Mouse (Mus musculus) lung, embryonic 15.5 days (tissue): ENCODE data around the gene Sgms1. TPM values are rescaled to one million over a fixed set of nuclear protein-coding genes. Genes with fewer than 3 reads are reported as not detected.

ENCODE experiments used
- ATAC-seq: fragments of 200-750 bp; cut with Nextera tagmentation; 2 replicates; pipeline ENCODE4 v1.8.0; 2017; ENCODE audit warnings: moderate number of reproducible peaks, borderline replicate concordance; ENCODE audit not compliant: low FRiP score, low TSS enrichment; ENCODE audit errors: extremely low read depth
- H3K27ac ChIP-seq: fragments of 300-500 bp; sonication (generic); 2 replicates; pipeline ENCODE4 v1.5.1; 2015; ENCODE audit warnings: moderate library complexity, mild to moderate bottlenecking, inconsistent platforms
- H3K27me3 ChIP-seq: fragments of 300-500 bp; sonication (generic); 2 replicates; pipeline ENCODE4 v1.6.1; 2015; ENCODE audit warnings: inconsistent platforms
- H3K36me3 ChIP-seq: fragments of 300-500 bp; sonication (generic); 2 replicates; pipeline ENCODE4 v1.6.1; 2015; ENCODE audit warnings: inconsistent platforms
- H3K4me1 ChIP-seq: fragments of 300-500 bp; sonication (generic); 2 replicates; pipeline ENCODE4 v1.6.1; 2015; ENCODE audit warnings: inconsistent platforms
- H3K4me2 ChIP-seq: fragments of 300-500 bp; sonication (generic); 2 replicates; pipeline ENCODE4 v1.6.1; 2015; ENCODE audit warnings: inconsistent platforms, mild to moderate bottlenecking, moderate library complexity
- H3K4me3 ChIP-seq: fragments of 300-500 bp; sonication (generic); 2 replicates; pipeline ENCODE4 v1.5.1; 2015; ENCODE audit warnings: mild to moderate bottlenecking, inconsistent platforms
- H3K9ac ChIP-seq: fragments of 300-500 bp; sonication (generic); 2 replicates; pipeline ENCODE4 v1.6.1; 2015; ENCODE audit warnings: inconsistent platforms
- H3K9me3 ChIP-seq: fragments of 300-500 bp; sonication (generic); 2 replicates; pipeline ENCODE4 v1.6.1; 2016; ENCODE audit warnings: inconsistent platforms
- WGBS: fragments of 180-500 bp; shearing (Covaris S2); methylation state at CpG from one replicate; pipeline ENCODE4 v1.1.7; 2015; 5-methylcytosine and 5-hydroxymethylcytosine counted together
- polyA plus RNA-seq: library from polyadenylated mRNA; unstranded; fragments of >200 nt; fragmentation: Nextera tagmentation; extraction: Ambion mirVana; gene quantifications from 2 replicates; pipeline ENCODE4 v1.2.1, GENCODE M21; 2015

The Sgms1 gene
- polyA plus RNA-seq, 1 experiment from 2014 or later = 54.7 TPM

DNA sequence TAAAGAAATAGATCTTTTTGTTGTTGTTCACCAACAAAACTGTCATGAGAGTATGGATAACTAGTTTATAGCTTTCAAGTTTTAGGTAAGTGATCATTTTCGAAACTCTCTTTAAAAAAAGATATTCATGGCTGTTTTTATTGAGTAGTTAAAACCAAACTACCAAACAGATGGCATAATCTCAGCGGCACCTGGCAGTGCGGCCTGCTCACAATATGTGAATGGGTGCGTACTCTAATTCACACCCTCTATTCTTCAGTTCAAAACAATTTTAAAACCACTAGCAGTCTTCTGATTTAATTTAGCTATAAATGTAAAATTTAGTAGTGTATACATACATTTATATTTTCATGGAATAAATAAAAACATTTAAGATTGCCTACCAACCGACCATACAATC, 266.3 kb downstream of the Sgms1 start:
- Histone ChIP-seq H3K9me3 (no peaks in the 10 kb centered on the region), H3K27ac (no peak overlapping the region), H3K36me3 (peaks cover 17% of the 10 kb centered on the region), H3K4me3 (no peak overlapping the region), H3K27me3 (no peaks in the 10 kb centered on the region), H3K4me1 (no peaks in the 10 kb centered on the region), H3K4me2 (no peak overlapping the region), H3K9ac (no peak overlapping the region)
- no peak for ATAC-seq
- WGBS = 95% methylated on average over 5 of the region's 5 CpGs

DNA sequence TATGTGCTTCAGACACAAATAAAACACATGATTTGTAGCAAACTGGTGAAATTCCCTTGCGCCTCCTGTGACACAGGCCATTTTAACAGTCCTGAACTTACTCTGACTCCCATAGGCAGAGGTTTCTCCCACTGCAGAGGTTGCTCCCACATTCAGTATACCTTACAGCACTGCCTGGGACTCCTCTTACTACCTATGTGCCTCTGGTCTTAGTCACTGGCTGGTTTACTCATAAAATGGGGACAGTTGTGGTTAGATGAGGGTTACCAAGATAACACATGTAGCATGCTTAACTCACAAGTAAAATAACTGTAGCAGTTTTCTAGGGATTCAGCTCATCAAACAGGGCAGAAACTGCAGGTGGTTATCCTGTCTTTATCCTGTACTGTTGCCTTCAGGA, 268.7 kb downstream of the Sgms1 start:
- WGBS = 79% methylated on average over 1 of the region's 1 CpGs
- no peak overlapping the region for H3K9ac ChIP-seq
- no peak overlapping the region for H3K4me2 ChIP-seq
- no peaks in the 10 kb centered on the region for H3K9me3 ChIP-seq
- H3K4me1 ChIP-seq = no peaks in the 10 kb centered on the region
- no peak for ATAC-seq
- H3K27me3 ChIP-seq = no peaks in the 10 kb centered on the region
- H3K36me3 ChIP-seq = peaks cover 17% of the 10 kb centered on the region
- H3K27ac ChIP-seq = no peak overlapping the region
- H3K4me3 ChIP-seq = no peak overlapping the region

DNA sequence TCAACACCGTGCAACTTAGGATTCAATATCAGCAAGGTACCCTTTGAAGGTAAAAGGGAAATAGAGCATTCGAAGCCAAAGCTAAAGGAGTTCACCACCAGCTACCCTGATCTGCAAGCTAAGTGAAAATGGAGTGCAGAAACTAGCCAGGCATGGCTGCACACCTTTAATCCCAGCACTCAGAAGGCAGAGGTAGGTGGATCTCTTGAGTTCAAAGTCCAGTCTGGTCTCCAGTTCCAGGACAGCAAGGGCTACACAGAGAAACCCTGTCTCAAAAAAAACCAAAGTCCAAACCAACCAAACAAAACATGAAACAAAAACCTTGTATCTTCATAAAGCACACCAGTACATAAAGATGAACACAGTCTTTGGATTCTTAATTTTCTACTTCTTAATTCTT, 269.8 kb downstream of the Sgms1 start:
- ATAC-seq = no peak
- Histone ChIP-seq H3K9me3 (no peaks in the 10 kb centered on the region), H3K4me1 (no peaks in the 10 kb centered on the region), H3K27ac (no peak overlapping the region), H3K4me2 (no peak overlapping the region), H3K27me3 (no peaks in the 10 kb centered on the region), H3K4me3 (no peak overlapping the region), H3K9ac (no peak overlapping the region), H3K36me3 (peaks cover 10% of the 10 kb centered on the region)
- WGBS = 81% methylated on average over 2 of the region's 2 CpGs

DNA sequence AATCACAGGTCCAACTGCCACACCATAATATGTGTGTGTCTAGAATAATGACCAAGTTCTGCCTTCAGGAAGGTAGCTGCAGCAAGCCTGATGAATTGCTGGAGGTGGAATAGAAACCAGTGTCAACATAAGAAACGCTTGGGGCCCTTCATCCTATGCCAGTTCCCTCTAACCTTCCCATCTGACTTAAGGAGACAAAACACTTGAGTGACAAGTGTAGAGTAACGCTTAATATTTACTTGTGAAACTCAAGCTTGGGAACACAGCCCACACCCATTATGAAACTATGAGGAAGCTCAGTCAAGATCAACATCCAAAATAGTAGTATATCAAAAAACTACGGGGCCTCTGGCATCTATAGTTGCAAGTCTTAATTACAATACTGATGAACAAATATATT, 271.0 kb downstream of the Sgms1 start:
- H3K4me3 ChIP-seq = no peak overlapping the region
- peaks cover 5% of the 10 kb centered on the region for H3K36me3 ChIP-seq
- WGBS = 57% methylated on average over 3 of the region's 3 CpGs
- no peak overlapping the region for H3K27ac ChIP-seq
- no peaks in the 10 kb centered on the region for H3K9me3 ChIP-seq
- no peak overlapping the region for H3K9ac ChIP-seq
- no peak overlapping the region for H3K4me2 ChIP-seq
- H3K4me1 ChIP-seq = no peaks in the 10 kb centered on the region
- H3K27me3 ChIP-seq = no peaks in the 10 kb centered on the region
- no peak for ATAC-seq

DNA sequence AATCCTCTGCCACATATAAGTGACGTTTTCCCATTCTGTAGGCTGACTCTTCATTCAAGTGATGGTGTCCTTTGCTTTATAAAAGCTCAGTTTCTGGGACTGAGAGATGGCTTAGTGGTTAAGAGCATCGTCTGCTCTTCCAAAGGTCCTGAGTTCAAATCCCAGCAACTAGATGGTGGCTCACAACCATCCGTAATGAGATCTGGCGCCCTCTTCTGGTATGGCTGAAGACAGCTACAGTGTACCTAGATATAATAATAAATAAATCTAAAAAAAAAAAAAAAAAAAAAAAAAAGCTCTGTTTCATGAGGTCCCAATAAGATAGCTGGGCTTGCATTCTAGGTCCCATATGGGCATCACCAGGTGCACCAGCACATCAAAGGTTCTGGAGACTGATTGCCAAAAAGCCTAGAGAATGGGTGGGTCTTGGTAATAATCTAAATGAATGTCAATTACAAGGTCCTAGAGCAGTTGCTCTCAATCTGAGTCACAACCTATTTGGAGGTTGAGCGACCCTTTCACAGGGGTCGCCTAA, 272.0 kb downstream of the Sgms1 start:
- WGBS = 81% methylated on average over 6 of the region's 6 CpGs
- ATAC-seq = no peak

DNA sequence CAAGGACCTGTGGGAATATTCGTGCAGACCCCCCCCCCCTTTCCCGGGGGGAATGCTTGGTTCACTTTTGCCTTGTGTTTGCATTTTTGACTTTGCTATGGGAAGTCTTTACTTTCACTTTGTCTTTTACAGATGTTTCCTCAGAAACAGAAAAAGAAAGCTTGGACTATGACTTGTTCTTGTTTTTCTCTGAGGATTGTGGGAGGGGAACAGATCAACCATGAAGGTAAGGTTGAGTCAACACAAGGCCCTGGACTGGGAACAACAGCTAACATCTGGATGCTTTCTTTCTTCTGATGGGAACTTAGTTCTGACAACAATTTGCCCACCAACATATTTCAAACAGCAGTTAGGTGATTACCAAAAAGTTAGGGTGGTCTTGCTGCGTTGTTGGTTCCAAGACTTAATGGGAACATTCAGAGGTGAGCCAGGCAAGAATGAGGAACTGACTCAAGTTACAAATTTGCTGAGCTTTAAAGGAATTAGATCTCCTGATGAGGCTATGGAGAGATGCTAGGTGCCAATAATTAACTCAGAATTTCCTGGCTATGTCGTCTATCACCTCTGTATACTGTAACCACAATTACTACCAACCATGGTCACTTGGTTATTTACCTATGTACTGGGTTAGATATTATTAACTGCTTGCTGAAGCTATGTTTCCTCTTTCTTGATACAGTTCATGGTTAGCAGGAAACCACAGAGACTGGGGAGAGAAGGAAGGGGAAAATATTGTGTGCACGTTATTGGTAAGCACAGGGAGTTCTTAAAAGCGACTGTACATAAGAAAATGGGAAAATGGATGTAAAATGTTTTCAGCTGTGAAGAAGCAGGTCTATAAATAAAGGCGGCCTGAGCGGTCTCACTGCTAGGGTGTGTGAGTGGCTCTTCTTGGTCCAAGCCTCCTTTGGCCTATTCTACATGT, 277.4 kb downstream of the Sgms1 start:
- no peak overlapping the region for H3K4me2 ChIP-seq
- no peaks in the 10 kb centered on the region for H3K36me3 ChIP-seq
- 69% methylated on average over 8 of the region's 8 CpGs for WGBS
- 0 out of 2 replicates have a peak, but pooled peaks cover 5% of the 10 kb centered on the region for H3K4me1 ChIP-seq
- H3K9me3 ChIP-seq = no peaks in the 10 kb centered on the region
- no peak overlapping the region for H3K27ac ChIP-seq
- H3K9ac ChIP-seq = no peak overlapping the region
- ATAC-seq = no peak
- no peak overlapping the region for H3K4me3 ChIP-seq
- H3K27me3 ChIP-seq = no peaks in the 10 kb centered on the region

More for the DNA sequence above, 272.0 kb downstream of the Sgms1 start:
- H3K4me1 ChIP-seq = no peaks in the 10 kb centered on the region
- H3K4me3 ChIP-seq = no peak overlapping the region
- H3K4me2 ChIP-seq = no peak overlapping the region
- no peaks in the 10 kb centered on the region for H3K9me3 ChIP-seq
- H3K9ac ChIP-seq = no peak overlapping the region
- H3K27ac ChIP-seq = no peak overlapping the region
- H3K27me3 ChIP-seq = no peaks in the 10 kb centered on the region
- H3K36me3 ChIP-seq = peaks cover 5% of the 10 kb centered on the region

DNA sequence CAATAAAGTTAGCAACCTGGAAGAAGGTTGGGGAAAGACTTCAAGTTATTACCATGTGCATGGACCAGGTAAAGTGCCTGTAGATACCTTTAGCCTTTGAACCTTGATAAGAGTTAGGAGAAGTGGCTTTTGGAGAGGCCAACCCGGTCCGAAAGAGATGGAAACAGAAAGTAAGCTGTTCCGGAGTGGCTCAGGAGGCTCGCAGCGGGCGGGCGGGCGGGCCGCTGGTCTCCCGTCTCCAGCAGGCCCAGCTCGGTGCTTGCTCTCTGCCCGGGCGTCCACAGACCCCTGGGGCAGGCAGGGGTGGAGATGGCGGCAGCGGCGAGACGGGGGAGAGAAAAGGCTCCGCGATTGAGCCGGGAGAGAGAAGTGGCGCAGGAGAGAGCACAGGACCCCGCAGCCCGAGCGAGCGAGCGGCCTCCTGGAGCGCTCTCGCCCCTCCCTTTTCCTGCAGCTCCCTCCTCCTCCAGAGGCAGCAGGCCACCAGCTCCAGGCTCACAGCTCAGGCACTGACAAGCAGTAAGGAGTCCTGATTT, 281.7 kb downstream of the Sgms1 start, which contains the start of gene Asah2:
Asah2 (minus strand) TSS at position 441 of the 536 bp plus-strand sequence.
- no peaks in the 10 kb centered on the region for H3K27me3 ChIP-seq
- ATAC-seq = peak; percentile 95

DNA sequence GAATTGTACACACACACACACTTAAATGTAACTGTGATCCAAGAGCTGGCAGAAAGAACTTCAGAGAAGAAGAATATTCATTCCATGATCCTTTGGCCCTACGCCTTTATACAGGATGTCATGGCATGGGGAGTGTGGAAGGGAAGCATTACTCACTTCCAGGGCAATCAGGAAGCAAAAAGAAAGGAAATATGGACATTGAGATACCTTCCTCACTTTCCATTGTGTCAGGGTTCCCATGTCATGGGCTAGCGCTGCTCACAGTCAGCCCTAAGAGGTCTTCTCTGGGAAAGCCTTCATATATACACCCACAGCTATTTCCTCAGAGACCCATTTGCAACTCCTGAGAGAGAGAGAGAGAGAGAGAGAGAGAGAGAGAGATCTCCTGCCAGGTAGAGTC, 282.8 kb downstream of the Sgms1 start:
- Histone ChIP-seq H3K4me3 (peak overlapping the region; percentile 78; the same call in 1 of the 2 replicates), H3K4me2 (peak overlapping the region; percentile 55), H3K4me1 (peaks cover 10% of the 10 kb centered on the region; the same call in 1 of the 2 replicates), H3K36me3 (no peaks in the 10 kb centered on the region), H3K27me3 (no peaks in the 10 kb centered on the region), H3K9ac (no peak overlapping the region), H3K27ac (peak overlapping the region; percentile 97), H3K9me3 (no peaks in the 10 kb centered on the region)
- WGBS = 73% methylated on average over 2 of the region's 2 CpGs
- no peak for ATAC-seq

More for the DNA sequence above, 281.7 kb downstream of the Sgms1 start, which contains the start of gene Asah2:
- H3K9ac ChIP-seq = peak within 1 kb of the TSS; percentile 92
- H3K27ac ChIP-seq = peak within 1 kb of the TSS; percentile 97
- H3K4me3 ChIP-seq = peak within 1 kb of the TSS; percentile 78
- peaks cover 10% of the 10 kb centered on the region; the same call in 1 of the 2 replicates for H3K4me1 ChIP-seq
- peak within 1 kb of the TSS; percentile 55 for H3K4me2 ChIP-seq
- H3K9me3 ChIP-seq = no peaks in the 10 kb centered on the region
- no peaks in the 10 kb centered on the region for H3K36me3 ChIP-seq
- WGBS = under 1% methylated on average over 28 of the region's 28 CpGs

DNA sequence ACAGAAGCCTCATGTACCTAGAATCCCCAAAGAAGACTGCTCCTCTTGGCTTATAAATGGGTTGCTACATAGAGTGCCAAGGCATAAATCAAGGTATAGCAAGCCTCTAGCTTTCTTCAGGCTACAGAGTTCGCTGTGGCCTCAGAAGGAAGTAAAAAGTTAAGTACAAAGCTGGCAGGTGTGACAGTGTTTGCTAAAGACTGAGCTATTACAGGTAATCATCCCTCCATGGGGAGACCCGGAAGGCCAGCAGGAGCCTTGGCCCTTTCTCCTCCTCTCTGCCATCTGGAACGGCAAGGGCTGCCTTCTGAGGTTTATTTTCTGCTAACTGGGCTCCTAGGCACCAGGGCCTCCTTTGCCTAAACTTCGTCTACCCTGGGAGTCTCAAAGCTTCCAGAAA, 285.3 kb downstream of the Sgms1 start:
- Histone ChIP-seq H3K4me1 (peaks cover 10% of the 10 kb centered on the region; the same call in 1 of the 2 replicates), H3K4me3 (no peak overlapping the region), H3K4me2 (no peak overlapping the region), H3K27me3 (no peaks in the 10 kb centered on the region), H3K9me3 (no peaks in the 10 kb centered on the region), H3K9ac (no peak overlapping the region), H3K27ac (no peak overlapping the region), H3K36me3 (no peaks in the 10 kb centered on the region)
- no peak for ATAC-seq
- 48% methylated on average over 4 of the region's 4 CpGs for WGBS

DNA sequence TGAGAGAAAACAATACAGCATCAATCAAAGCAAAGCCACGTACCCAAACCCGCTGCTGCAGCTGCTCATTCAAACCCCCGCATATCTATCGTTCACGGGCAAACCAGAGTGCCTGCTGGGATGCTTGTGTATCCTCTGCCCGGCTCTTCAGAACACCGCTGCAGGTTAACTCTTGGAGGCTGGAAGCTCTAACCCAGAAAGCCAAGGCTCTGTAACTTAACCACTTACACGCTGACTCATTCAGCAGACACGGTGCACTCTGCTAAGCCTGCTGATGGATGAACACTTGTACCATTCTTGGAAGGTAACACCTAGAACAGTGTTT, 286.6 kb downstream of the Sgms1 start:
- 13% methylated on average over 9 of the region's 9 CpGs for WGBS
- Histone ChIP-seq H3K9ac (no peak overlapping the region), H3K4me3 (no peak overlapping the region), H3K4me1 (peaks cover 10% of the 10 kb centered on the region; the same call in 1 of the 2 replicates), H3K9me3 (no peaks in the 10 kb centered on the region), H3K36me3 (no peaks in the 10 kb centered on the region), H3K27me3 (no peaks in the 10 kb centered on the region), H3K27ac (no peak overlapping the region), H3K4me2 (peak overlapping the region; percentile 28)
- ATAC-seq = no peak

DNA sequence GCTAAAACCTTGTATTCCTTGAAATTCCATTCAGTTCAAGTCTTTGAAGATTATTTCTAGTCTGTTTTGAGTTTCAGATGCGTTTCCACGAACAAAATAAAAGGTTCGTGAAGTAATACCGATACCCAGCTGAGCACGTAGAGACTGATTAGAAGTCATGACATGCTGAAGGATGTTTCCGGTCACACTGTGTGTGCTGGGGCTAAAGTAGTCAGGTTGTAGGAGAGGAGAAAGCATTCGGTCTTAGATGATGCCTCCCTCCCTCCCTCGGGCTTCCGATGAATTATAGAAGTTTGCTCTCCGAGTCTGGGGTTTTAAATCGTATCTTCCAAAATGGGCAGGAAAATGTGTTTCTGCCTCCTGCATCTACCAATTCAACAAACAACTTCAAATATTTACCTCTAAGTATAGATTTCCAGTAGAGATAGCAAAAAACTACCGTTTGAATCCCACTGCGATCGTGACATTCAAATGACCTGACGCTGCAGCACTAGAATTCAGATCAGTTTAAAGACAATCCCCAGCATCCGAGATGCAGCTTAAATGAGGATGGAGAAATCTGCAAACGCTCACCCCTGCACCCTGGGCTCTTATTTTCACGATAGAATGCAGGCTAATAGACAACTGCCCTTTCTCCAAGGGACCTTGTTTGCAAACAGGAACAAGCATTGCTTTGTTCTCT, 287.1 kb downstream of the Sgms1 start:
- Histone ChIP-seq H3K27ac (no peak overlapping the region), H3K4me2 (peak overlapping the region; percentile 28), H3K4me3 (no peak overlapping the region), H3K4me1 (peaks cover 9% of the 10 kb centered on the region; the same call in 1 of the 2 replicates), H3K9ac (no peak overlapping the region), H3K36me3 (no peaks in the 10 kb centered on the region), H3K27me3 (no peaks in the 10 kb centered on the region), H3K9me3 (no peaks in the 10 kb centered on the region)
- no peak for ATAC-seq
- 25% methylated on average over 18 of the region's 18 CpGs for WGBS
